Mouse (Mus musculus) cerebellum, adult 2 months (tissue): ENCODE measurements at regions not wholly inside any gene's neighbourhood (a gene's known extent, or its start where the extent isn't known, plus 50 kb on each side); places are given as distances from the start of the nearest gene placed in this dataset.

Source experiments
- CTCF ChIP-seq: fragments of 200-500 bp; IDR thresholded peaks from 2 replicates; pipeline ENCODE4 v1.5.1; 2011; ENCODE audit warnings: low read depth, mild to moderate bottlenecking, control low read depth, low read length, moderate library complexity, borderline replicate concordance; ENCODE audit not compliant: insufficient read depth
- POLR2A ChIP-seq: fragments of 200-500 bp; IDR thresholded peaks from 2 replicates; pipeline ENCODE4 v1.6.1; 2011; ENCODE audit warnings: low read length, control low read depth, borderline replicate concordance; ENCODE audit not compliant: insufficient read depth

DNA sequence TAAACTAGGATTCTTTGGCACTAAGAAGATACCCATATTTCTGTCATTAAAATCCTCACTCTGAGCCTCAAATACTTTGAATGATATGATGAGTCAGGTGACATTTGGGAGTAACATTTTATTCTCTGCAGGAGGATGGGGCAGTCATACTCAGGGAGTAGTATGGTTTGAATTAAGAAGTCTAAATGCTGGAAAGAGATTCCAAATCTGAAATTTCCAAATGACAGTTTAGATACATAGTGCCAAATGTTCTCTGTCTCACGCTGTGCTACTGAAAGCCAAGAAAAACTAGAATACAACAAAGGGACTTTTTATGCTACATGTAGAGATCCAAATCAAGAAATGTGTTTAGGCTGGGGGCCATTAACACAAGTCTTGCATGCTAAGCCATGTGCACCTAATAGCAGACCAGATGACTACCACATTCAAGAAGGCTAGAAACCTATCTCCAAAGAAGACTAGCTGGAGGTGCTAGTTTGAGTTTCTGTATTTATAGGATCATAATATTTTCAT is 796.5 kb downstream of the Flrt2 start:
- TF ChIP-seq CTCF: no peak
- no peak for TF ChIP-seq POLR2A
